Mouse (Mus musculus): Measurements from ENCODE around the gene Cyp2d34. TPM values are rescaled to one million over a fixed set of nuclear protein-coding genes. Genes with fewer than 3 reads are reported as not detected.

Gene Cyp2d34
- not detected for polyA plus RNA-seq (2012; fragmentation: generic; extraction: Trizol)

DNA sequence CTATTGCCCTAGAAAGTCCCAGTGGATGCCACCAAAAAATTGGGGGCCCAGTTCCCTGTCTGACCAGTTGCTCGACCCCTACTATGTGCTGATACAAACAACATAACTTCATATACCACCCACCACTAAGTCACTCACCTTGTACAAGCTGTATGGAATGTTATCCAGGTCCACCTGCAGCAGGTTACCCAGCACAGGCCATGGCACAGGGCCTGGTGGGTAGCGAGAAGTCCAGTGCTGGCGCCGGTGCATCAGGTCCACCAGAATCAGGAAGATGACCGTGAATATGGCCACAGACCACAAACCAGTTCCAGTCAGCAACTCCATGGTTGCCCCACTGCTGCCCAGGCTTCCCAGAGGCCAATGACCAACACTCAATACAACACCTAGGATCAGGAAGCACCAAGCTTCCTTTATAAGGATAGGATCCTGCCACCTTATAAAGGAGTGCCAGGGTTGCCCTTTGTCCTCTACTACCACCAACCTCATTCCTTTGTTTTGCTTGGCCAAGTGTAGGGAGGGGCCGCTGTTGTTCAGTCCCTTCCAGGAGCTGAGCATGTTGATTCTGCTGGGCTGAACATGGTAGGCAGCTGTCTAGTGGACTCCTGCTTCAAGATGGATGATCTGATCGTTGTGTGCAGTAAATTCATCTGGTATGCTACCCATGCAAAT is at the start of gene Cyp2d34:
Gene Cyp2d34 (minus strand): TSS at position 416 of the 672 bp plus-strand sequence.
- H3K79me2 ChIP-seq (ENCODE audit: control insufficient read depth, insufficient read depth): no peaks in the 10 kb centered on the region
- H3ac ChIP-seq (ENCODE audit: control insufficient read depth, insufficient read length): no peak within 1 kb of the TSS
- no peaks in the 10 kb centered on the region for H3K36me3 ChIP-seq (ENCODE audit: control insufficient read depth, insufficient read depth)
- H3K4me3 ChIP-seq: no peak within 1 kb of the TSS
- TF ChIP-seq E2F4 (IDR thresholded peaks at IDR 0.05; ENCODE audit: insufficient read depth) (no peak), SRF (IDR thresholded peaks at IDR 0.05; ENCODE audit: control insufficient read depth, insufficient read length, low read depth) (no peak), CEBPB (IDR thresholded peaks at IDR 0.05; ENCODE audit: insufficient read depth, poor library complexity, severe bottlenecking) (no peak), MYOD1 (IDR thresholded peaks at IDR 0.05; ENCODE audit: control insufficient read depth in 1 of 3, insufficient read length in 2 of 3, low read depth in 2 of 3) (no peak), USF1 (IDR thresholded peaks at IDR 0.05; ENCODE audit: low read depth) (no peak), MAX (IDR thresholded peaks at IDR 0.05; ENCODE audit: low read depth) (no peak), POLR2AphosphoS2 (IDR thresholded peaks at IDR 0.05; ENCODE audit: insufficient read length, low read depth) (no peak), TCF12 (IDR thresholded peaks at IDR 0.05; ENCODE audit: insufficient read depth, poor library complexity, severe bottlenecking) (no peak), POLR2A (IDR thresholded peaks at IDR 0.05; ENCODE audit: insufficient read length, low read depth) (no peak), MYOG (IDR thresholded peaks at IDR 0.05; ENCODE audit: control insufficient read depth in 1 of 3, insufficient read depth in 1 of 3, insufficient read length in 2 of 3, low read depth in 2 of 3) (no peak), REST (IDR thresholded peaks at IDR 0.05; ENCODE audit: insufficient read depth, insufficient read length) (no peak), TCF3 (IDR thresholded peaks at IDR 0.05; ENCODE audit: insufficient read length, low read depth) (no peak)
- H3K27me3 ChIP-seq (ENCODE audit: control insufficient read depth, insufficient read depth, insufficient read length): no peaks in the 10 kb centered on the region
- H3K4me2 ChIP-seq (ENCODE audit: low read depth): no peak within 1 kb of the TSS

DNA sequence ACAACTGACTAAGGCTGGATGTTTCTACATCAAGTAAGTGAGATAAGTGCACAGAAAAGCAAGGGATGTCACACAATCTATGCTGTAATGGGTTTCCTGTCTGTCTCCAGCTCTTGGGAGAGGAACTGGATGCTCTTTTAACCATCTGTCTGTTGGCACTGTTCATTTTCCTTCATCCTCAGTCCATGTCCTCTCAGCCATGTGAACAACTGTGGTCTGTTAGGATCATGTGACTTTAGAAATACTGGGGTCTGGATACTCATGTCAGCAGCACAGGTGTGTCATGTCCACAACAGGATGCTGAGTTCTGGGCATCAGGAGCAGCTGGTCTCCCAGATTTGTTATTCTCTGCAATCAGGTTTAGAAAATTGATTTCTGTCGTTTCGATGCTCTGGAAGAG is 35.6 kb upstream of the Cyp2d34 start:
- TF ChIP-seq USF1 (IDR thresholded peaks at IDR 0.05; ENCODE audit: low read depth) (no peak), MYOG (IDR thresholded peaks at IDR 0.05; ENCODE audit: control insufficient read depth in 1 of 3, insufficient read depth in 1 of 3, insufficient read length in 2 of 3, low read depth in 2 of 3) (no peak), CEBPB (IDR thresholded peaks at IDR 0.05; ENCODE audit: insufficient read depth, poor library complexity, severe bottlenecking) (no peak), POLR2AphosphoS2 (IDR thresholded peaks at IDR 0.05; ENCODE audit: insufficient read length, low read depth) (no peak), TCF12 (IDR thresholded peaks at IDR 0.05; ENCODE audit: insufficient read depth, poor library complexity, severe bottlenecking) (no peak), MYOD1 (IDR thresholded peaks at IDR 0.05; ENCODE audit: control insufficient read depth in 1 of 3, insufficient read length in 2 of 3, low read depth in 2 of 3) (no peak), TCF3 (IDR thresholded peaks at IDR 0.05; ENCODE audit: insufficient read length, low read depth) (no peak), POLR2A (IDR thresholded peaks at IDR 0.05; ENCODE audit: insufficient read length, low read depth) (no peak), E2F4 (IDR thresholded peaks at IDR 0.05; ENCODE audit: insufficient read depth) (no peak), REST (IDR thresholded peaks at IDR 0.05; ENCODE audit: insufficient read depth, insufficient read length) (no peak), MAX (IDR thresholded peaks at IDR 0.05; ENCODE audit: low read depth) (no peak), SRF (IDR thresholded peaks at IDR 0.05; ENCODE audit: control insufficient read depth, insufficient read length, low read depth) (no peak)
- Histone ChIP-seq H3K27me3 (ENCODE audit: control insufficient read depth, insufficient read depth, insufficient read length) (no peaks in the 10 kb centered on the region), H3K4me3 (no peak overlapping the region), H3K36me3 (ENCODE audit: control insufficient read depth, insufficient read depth) (no peaks in the 10 kb centered on the region), H3K4me2 (ENCODE audit: low read depth) (no peak overlapping the region), H3ac (ENCODE audit: control insufficient read depth, insufficient read length) (no peak overlapping the region), H3K79me2 (ENCODE audit: control insufficient read depth, insufficient read depth) (no peaks in the 10 kb centered on the region)

DNA sequence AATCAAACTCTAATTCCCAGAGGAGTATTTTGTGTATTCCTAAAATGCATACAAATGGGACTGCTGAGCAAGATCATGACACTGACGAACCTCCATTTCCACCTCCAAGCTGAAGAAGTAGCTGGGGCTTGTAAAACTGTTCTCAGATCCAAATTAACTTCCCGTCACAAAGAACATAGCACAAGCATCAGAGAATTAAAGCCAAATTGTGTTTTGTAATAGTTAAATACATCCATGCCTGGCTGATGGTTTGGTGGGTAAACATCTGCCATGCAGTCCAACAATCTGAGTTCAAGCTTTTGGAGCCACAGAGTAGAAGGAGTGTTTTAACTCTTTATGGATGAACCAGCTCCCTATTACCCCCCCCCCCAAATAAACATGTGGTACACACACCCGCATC is 23.6 kb upstream of the Cyp2d34 start:
- TF ChIP-seq TCF12 (IDR thresholded peaks at IDR 0.05; ENCODE audit: insufficient read depth, poor library complexity, severe bottlenecking) (no peak), MYOG (IDR thresholded peaks at IDR 0.05; ENCODE audit: control insufficient read depth in 1 of 3, insufficient read depth in 1 of 3, insufficient read length in 2 of 3, low read depth in 2 of 3) (no peak), SRF (IDR thresholded peaks at IDR 0.05; ENCODE audit: control insufficient read depth, insufficient read length, low read depth) (no peak), POLR2A (IDR thresholded peaks at IDR 0.05; ENCODE audit: insufficient read length, low read depth) (no peak), MYOD1 (IDR thresholded peaks at IDR 0.05; ENCODE audit: control insufficient read depth in 1 of 3, insufficient read length in 2 of 3, low read depth in 2 of 3) (no peak), CEBPB (IDR thresholded peaks at IDR 0.05; ENCODE audit: insufficient read depth, poor library complexity, severe bottlenecking) (no peak), USF1 (IDR thresholded peaks at IDR 0.05; ENCODE audit: low read depth) (no peak), REST (IDR thresholded peaks at IDR 0.05; ENCODE audit: insufficient read depth, insufficient read length) (no peak), E2F4 (IDR thresholded peaks at IDR 0.05; ENCODE audit: insufficient read depth) (no peak), MAX (IDR thresholded peaks at IDR 0.05; ENCODE audit: low read depth) (no peak), POLR2AphosphoS2 (IDR thresholded peaks at IDR 0.05; ENCODE audit: insufficient read length, low read depth) (no peak)
- Histone ChIP-seq H3K4me3 (no peak overlapping the region), H3ac (ENCODE audit: control insufficient read depth, insufficient read length) (no peak overlapping the region), H3K4me2 (ENCODE audit: low read depth) (no peak overlapping the region), H3K79me2 (ENCODE audit: control insufficient read depth, insufficient read depth) (no peaks in the 10 kb centered on the region), H3K27me3 (ENCODE audit: control insufficient read depth, insufficient read depth, insufficient read length) (no peaks in the 10 kb centered on the region), H3K36me3 (ENCODE audit: control insufficient read depth, insufficient read depth) (no peaks in the 10 kb centered on the region)

DNA sequence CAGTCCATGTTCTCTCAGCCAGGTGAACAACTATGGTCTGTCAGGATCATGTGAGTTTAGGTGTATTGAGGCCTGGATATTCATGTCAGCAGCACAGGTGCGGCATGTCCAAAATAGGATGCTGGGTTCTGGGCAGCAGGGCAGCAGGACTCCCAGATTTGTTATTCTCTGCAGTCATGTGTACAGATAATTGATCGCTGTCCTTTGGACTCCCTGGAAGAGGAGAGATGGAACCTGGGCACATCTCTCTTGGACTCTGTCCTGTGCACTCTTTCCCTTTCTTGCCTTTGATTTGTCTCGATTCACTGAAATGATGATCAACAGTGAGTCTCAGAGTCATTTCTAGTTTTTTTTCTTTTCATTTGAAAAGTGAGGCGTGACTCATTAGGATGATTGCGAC is 23.0 kb upstream of the Cyp2d34 start:
- Histone ChIP-seq H3K4me3 (no peak overlapping the region), H3K4me2 (ENCODE audit: low read depth) (no peak overlapping the region), H3K79me2 (ENCODE audit: control insufficient read depth, insufficient read depth) (no peaks in the 10 kb centered on the region), H3ac (ENCODE audit: control insufficient read depth, insufficient read length) (no peak overlapping the region), H3K27me3 (ENCODE audit: control insufficient read depth, insufficient read depth, insufficient read length) (no peaks in the 10 kb centered on the region), H3K36me3 (ENCODE audit: control insufficient read depth, insufficient read depth) (no peaks in the 10 kb centered on the region)
- TF ChIP-seq MAX (IDR thresholded peaks at IDR 0.05; ENCODE audit: low read depth) (no peak), E2F4 (IDR thresholded peaks at IDR 0.05; ENCODE audit: insufficient read depth) (no peak), TCF3 (IDR thresholded peaks at IDR 0.05; ENCODE audit: insufficient read length, low read depth) (no peak), USF1 (IDR thresholded peaks at IDR 0.05; ENCODE audit: low read depth) (no peak), SRF (IDR thresholded peaks at IDR 0.05; ENCODE audit: control insufficient read depth, insufficient read length, low read depth) (no peak), MYOG (IDR thresholded peaks at IDR 0.05; ENCODE audit: control insufficient read depth in 1 of 3, insufficient read depth in 1 of 3, insufficient read length in 2 of 3, low read depth in 2 of 3) (no peak), REST (IDR thresholded peaks at IDR 0.05; ENCODE audit: insufficient read depth, insufficient read length) (no peak), POLR2AphosphoS2 (IDR thresholded peaks at IDR 0.05; ENCODE audit: insufficient read length, low read depth) (no peak), MYOD1 (IDR thresholded peaks at IDR 0.05; ENCODE audit: control insufficient read depth in 1 of 3, insufficient read length in 2 of 3, low read depth in 2 of 3) (no peak), TCF12 (IDR thresholded peaks at IDR 0.05; ENCODE audit: insufficient read depth, poor library complexity, severe bottlenecking) (no peak), POLR2A (IDR thresholded peaks at IDR 0.05; ENCODE audit: insufficient read length, low read depth) (no peak), CEBPB (IDR thresholded peaks at IDR 0.05; ENCODE audit: insufficient read depth, poor library complexity, severe bottlenecking) (no peak)

Measured in myocyte (in vitro differentiated cells).